Mouse (Mus musculus) thymus, adult 2 months (tissue): ENCODE data around the gene Bend3.

Source experiments
- CTCF ChIP-seq: fragments of 200-500 bp; IDR thresholded peaks from 2 replicates; pipeline ENCODE4 v1.5.1; 2012; ENCODE audit warnings: mild to moderate bottlenecking, control low read depth, low read length, moderate library complexity, borderline replicate concordance; ENCODE audit not compliant: control insufficient read depth, poor library complexity, insufficient read depth; ENCODE audit errors: extremely low read depth
- POLR2A ChIP-seq: fragments of 200-500 bp; IDR thresholded peaks from 2 replicates; pipeline ENCODE4 v1.6.1; 2012; ENCODE audit warnings: mild to moderate bottlenecking, low read length, control low read depth, moderate library complexity; ENCODE audit not compliant: control insufficient read depth, poor library complexity, insufficient read depth; ENCODE audit errors: extremely low read depth

- TF ChIP-seq CTCF (no peak), POLR2A (no peak)
Measured at GRCm38 (mm10) chr10:43477459-43477858, 1.2 kb upstream of the Bend3 start.
